Mouse (Mus musculus): Measurements from ENCODE around the gene Ppp1r16b. TPM values are rescaled to one million over a fixed set of nuclear protein-coding genes. Genes with fewer than 3 reads are reported as not detected.

Ppp1r16b gene
- polyA plus RNA-seq, 1 experiment from 2014 or later = 33.3 TPM

DNA sequence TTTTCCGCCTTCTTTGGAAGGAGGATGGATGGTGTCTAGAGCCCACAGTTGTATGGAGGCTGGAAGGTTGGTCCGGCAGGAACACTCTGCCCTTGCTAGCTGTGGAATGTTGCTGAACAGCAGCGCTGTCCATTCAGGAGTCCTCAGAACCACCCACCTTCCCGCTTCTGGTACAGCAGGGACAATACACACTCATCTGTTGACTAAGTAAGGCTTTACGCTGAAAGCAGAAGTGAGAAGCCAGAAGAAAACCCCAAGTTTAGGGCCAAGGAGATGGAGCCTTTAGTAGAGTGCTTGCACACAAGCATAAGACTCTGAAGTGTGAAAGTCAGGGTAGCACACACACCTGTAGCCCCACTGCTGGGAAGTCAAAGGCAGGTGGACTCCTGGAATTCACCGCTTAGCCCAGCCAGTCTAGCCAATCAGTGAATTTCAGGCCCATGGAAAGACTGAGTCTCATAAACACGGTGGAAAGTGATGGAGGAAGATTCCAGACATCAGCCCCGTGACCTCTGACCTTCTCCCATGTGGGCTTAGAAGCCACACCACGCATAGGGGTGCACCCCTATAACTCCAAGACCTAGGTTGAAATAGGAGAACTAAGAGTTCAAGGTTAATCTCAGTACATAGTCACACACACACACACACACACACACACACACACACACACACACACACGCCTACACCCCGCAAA is 17.3 kb downstream of the Ppp1r16b start:
- 65% methylated on average over 11 of the region's 11 CpGs for WGBS
- Histone ChIP-seq H3K36me3 (ENCODE audit: control insufficient read depth, insufficient read depth) (no peaks in the 10 kb centered on the region), H3K4me1 (replicated peaks; ENCODE audit: control insufficient read depth, insufficient read depth, low read length) (peaks cover 25% of the 10 kb centered on the region), H3K9ac (replicated peaks; ENCODE audit: low read depth, low read length) (no peak overlapping the region), H3K27ac (ENCODE audit: low read length) (no peak overlapping the region), H3K4me2 (ENCODE audit: low read length) (no peak overlapping the region), H3K27me3 (replicated peaks; ENCODE audit: control insufficient read depth, insufficient read depth, low read length) (no peaks in the 10 kb centered on the region), H3K4me3 (replicated peaks; ENCODE audit: low read length) (no peak overlapping the region), H3K9me3 (ENCODE audit: control insufficient read depth, low read length) (no peaks in the 10 kb centered on the region)
- no peak for ATAC-seq

DNA sequence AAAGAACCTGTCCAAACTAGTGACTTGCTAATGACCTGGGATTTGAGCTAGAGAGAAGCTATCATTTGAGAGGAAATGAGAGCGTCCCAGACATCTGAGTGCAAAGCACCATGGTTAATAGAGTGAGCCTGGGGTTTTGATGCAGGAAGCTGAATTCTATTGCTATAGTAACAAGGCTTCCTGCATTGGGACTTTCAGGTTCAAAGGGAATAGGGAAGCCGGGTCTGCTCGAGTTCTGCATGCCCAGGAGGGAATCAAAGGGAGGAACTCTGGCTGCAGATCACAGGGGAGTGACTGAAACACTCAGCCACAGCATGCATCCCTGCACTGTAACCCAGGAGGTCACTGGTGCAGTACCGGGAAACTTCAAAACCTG is 17.8 kb downstream of the Ppp1r16b start:
- 26% methylated on average over 4 of the region's 4 CpGs for WGBS
- Histone ChIP-seq H3K36me3 (ENCODE audit: control insufficient read depth, insufficient read depth) (no peaks in the 10 kb centered on the region), H3K9me3 (ENCODE audit: control insufficient read depth, low read length) (no peaks in the 10 kb centered on the region), H3K9ac (replicated peaks; ENCODE audit: low read depth, low read length) (no peak overlapping the region), H3K4me3 (replicated peaks; ENCODE audit: low read length) (no peak overlapping the region), H3K27me3 (replicated peaks; ENCODE audit: control insufficient read depth, insufficient read depth, low read length) (no peaks in the 10 kb centered on the region), H3K27ac (ENCODE audit: low read length) (no peak overlapping the region), H3K4me1 (replicated peaks; ENCODE audit: control insufficient read depth, insufficient read depth, low read length) (peaks cover 27% of the 10 kb centered on the region), H3K4me2 (ENCODE audit: low read length) (no peak overlapping the region)
- ATAC-seq = no peak

DNA sequence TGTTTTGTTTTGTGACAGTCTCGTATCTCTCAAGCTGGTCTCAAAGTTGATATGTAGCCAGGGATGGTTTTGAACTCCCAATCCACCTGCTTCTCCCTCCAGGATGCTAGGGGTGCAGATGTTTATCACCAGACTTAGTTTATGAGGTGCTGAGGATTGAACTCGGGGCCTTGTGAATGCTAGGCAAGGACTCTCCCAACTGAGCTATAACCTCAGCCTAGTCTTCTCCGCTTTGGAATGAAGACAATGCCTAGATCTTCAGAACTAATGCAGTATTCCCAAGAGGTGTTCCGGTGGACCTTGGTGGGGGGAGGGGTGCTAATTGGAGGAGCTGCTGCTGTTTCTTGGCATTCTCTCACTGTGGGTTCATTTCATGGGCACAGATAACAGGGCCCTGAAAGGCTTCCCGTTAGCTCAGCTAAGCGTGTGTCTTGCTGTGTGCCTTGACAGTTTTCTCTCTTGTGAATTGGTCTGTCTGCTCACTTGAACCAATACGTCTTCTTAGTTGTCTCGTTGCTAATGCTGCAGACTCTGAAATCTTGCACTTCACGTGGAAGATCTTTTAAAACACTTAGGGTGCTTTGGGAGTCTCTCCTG is 19.1 kb downstream of the Ppp1r16b start:
- Histone ChIP-seq H3K27ac (ENCODE audit: low read length) (peak overlapping the region; percentile 58), H3K27me3 (replicated peaks; ENCODE audit: control insufficient read depth, insufficient read depth, low read length) (no peaks in the 10 kb centered on the region), H3K4me3 (replicated peaks; ENCODE audit: low read length) (no peak overlapping the region), H3K36me3 (ENCODE audit: control insufficient read depth, insufficient read depth) (no peaks in the 10 kb centered on the region), H3K4me2 (ENCODE audit: low read length) (no peak overlapping the region), H3K9me3 (ENCODE audit: control insufficient read depth, low read length) (no peaks in the 10 kb centered on the region), H3K9ac (replicated peaks; ENCODE audit: low read depth, low read length) (no peak overlapping the region), H3K4me1 (replicated peaks; ENCODE audit: control insufficient read depth, insufficient read depth, low read length) (peaks cover 34% of the 10 kb centered on the region)
- ATAC-seq = peak; percentile 25; the same call in 1 of the 2 replicates
- WGBS = 32% methylated on average over 9 of the region's 9 CpGs

DNA sequence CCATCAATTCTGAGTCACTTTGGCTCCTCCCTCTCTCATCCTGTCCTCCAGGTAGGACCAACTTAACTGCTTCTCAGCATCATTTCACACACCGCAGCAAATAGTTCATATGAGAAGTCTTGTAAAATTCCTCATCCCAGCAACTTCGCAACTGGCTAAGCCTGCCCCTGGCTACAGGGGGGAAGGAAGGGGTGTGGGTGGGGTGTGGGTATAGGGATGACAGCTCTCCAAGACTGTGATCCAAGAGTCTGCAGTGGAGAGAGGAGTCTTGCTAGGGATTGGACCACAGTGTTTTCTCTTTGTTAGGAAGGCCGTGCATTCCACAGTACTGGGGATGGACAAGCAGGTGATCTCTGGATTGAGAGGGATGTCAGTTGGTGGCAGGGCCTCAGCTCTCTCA is 19.7 kb downstream of the Ppp1r16b start:
- H3K27me3 ChIP-seq (replicated peaks; ENCODE audit: control insufficient read depth, insufficient read depth, low read length) = no peaks in the 10 kb centered on the region
- no peak overlapping the region for H3K4me2 ChIP-seq (ENCODE audit: low read length)
- no peaks in the 10 kb centered on the region for H3K36me3 ChIP-seq (ENCODE audit: control insufficient read depth, insufficient read depth)
- H3K9me3 ChIP-seq (ENCODE audit: control insufficient read depth, low read length) = no peaks in the 10 kb centered on the region
- H3K4me1 ChIP-seq (replicated peaks; ENCODE audit: control insufficient read depth, insufficient read depth, low read length) = peaks cover 38% of the 10 kb centered on the region
- H3K4me3 ChIP-seq (replicated peaks; ENCODE audit: low read length) = no peak overlapping the region
- H3K9ac ChIP-seq (replicated peaks; ENCODE audit: low read depth, low read length) = no peak overlapping the region
- WGBS = 84% methylated on average over 3 of the region's 3 CpGs
- 0 out of 2 replicates have a peak, but pooled peaks have one; percentile 16 for ATAC-seq
- H3K27ac ChIP-seq (ENCODE audit: low read length) = no peak overlapping the region

DNA sequence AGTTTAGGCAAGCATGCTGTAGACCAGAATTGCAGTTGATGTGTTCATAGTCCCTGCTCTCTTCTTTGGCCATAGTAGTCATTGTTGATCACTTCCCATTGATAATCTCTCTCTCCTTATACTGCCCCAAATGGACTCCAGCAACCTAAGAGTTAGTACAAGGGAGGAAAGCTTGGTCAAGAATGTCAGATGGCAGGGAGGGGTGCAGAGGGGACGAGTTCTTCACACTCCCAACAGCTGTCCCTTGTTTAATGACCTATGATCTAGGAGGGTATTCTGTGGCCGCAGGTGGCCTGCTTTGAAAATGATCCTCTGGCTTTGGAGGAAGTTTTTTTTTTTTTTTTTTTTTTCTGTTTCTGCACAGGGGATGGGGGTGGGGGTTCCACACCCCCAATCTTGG is 21.2 kb downstream of the Ppp1r16b start:
- Histone ChIP-seq H3K36me3 (ENCODE audit: control insufficient read depth, insufficient read depth) (no peaks in the 10 kb centered on the region), H3K4me2 (ENCODE audit: low read length) (no peak overlapping the region), H3K4me1 (replicated peaks; ENCODE audit: control insufficient read depth, insufficient read depth, low read length) (peaks cover 42% of the 10 kb centered on the region), H3K9me3 (ENCODE audit: control insufficient read depth, low read length) (no peaks in the 10 kb centered on the region), H3K27ac (ENCODE audit: low read length) (no peak overlapping the region), H3K9ac (replicated peaks; ENCODE audit: low read depth, low read length) (no peak overlapping the region), H3K27me3 (replicated peaks; ENCODE audit: control insufficient read depth, insufficient read depth, low read length) (no peaks in the 10 kb centered on the region), H3K4me3 (replicated peaks; ENCODE audit: low read length) (no peak overlapping the region)
- whole genome bisulfite sequencing = 69% methylated on average over 2 of the region's 2 CpGs
- ATAC-seq = no peak

DNA sequence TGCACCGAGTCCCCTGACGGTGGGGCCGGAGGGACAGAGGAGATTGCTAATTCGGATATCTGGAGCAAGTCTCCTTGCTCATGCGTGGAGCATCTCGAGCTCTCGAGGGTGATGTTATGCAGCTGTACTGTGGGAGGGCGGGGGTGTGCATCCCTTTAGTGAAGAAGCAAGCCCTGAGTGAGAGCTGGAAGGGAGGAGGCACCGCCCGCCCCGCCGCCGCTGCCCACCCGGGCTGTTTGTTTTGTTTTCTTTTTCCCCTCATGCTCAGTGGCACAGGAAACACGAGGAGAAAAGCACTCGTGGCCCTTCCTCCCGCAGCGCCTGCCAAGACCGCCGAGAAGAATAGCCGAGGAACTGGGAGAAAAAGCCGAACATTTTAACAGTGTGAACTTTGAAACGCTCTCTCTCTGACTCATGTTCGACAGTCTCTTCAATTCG is 22.6 kb downstream of the Ppp1r16b start:
- Histone ChIP-seq H3K9me3 (ENCODE audit: control insufficient read depth, low read length) (no peaks in the 10 kb centered on the region), H3K4me3 (replicated peaks; ENCODE audit: low read length) (no peak overlapping the region), H3K9ac (replicated peaks; ENCODE audit: low read depth, low read length) (no peak overlapping the region), H3K27me3 (replicated peaks; ENCODE audit: control insufficient read depth, insufficient read depth, low read length) (no peaks in the 10 kb centered on the region), H3K36me3 (ENCODE audit: control insufficient read depth, insufficient read depth) (no peaks in the 10 kb centered on the region), H3K27ac (ENCODE audit: low read length) (no peak overlapping the region), H3K4me2 (ENCODE audit: low read length) (peak overlapping the region; percentile 27), H3K4me1 (replicated peaks; ENCODE audit: control insufficient read depth, insufficient read depth, low read length) (peaks cover 35% of the 10 kb centered on the region)
- WGBS = 29% methylated on average over 25 of the region's 25 CpGs
- no peak for ATAC-seq

DNA sequence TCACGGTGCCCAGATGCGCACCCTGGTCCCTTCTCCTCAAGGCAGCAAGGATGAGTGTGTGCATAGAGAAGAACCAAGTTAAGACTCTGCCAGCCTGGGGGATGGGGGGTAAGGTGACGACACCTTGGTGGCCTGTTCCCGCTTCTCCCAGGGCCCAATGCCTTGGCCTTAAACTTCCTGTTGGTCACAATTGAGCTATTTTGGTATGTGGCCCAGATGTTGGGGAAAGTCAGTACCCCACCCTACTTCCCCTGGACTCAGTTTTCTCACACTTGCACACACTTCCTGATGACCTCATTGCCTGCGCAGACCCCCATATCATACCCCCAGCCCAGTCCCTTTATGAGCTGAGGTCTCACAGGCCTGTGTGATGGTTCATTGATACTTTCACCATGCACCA is 23.9 kb downstream of the Ppp1r16b start:
- H3K36me3 ChIP-seq (ENCODE audit: control insufficient read depth, insufficient read depth) = no peaks in the 10 kb centered on the region
- H3K9ac ChIP-seq (replicated peaks; ENCODE audit: low read depth, low read length) = no peak overlapping the region
- no peak overlapping the region for H3K4me2 ChIP-seq (ENCODE audit: low read length)
- no peaks in the 10 kb centered on the region for H3K9me3 ChIP-seq (ENCODE audit: control insufficient read depth, low read length)
- H3K4me3 ChIP-seq (replicated peaks; ENCODE audit: low read length) = no peak overlapping the region
- ATAC-seq = no peak
- peaks cover 34% of the 10 kb centered on the region for H3K4me1 ChIP-seq (replicated peaks; ENCODE audit: control insufficient read depth, insufficient read depth, low read length)
- H3K27me3 ChIP-seq (replicated peaks; ENCODE audit: control insufficient read depth, insufficient read depth, low read length) = no peaks in the 10 kb centered on the region
- H3K27ac ChIP-seq (ENCODE audit: low read length) = no peak overlapping the region; the same call in 1 of the 2 replicates
- WGBS = 93% methylated on average over 5 of the region's 5 CpGs

DNA sequence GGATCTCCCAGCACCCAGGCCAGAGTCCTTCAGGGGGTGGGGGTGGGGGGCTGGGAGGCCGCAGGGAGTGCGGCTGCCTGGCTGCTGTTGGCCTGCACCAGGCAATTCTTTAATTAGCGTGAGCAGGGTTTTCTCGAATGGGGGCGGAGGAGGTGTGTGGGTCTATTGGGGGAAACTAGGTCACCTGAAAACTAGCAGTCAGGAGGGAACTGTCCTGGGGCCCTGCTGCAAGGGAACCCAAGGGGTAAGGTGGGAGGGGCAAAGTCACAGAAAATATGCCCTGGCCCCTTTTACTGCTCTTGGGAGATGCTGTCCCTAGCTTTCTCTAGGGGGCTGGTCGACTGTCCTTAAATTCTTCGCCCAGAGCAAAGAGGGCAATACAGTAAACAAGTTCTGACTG is 24.4 kb downstream of the Ppp1r16b start:
- H3K9ac ChIP-seq (replicated peaks; ENCODE audit: low read depth, low read length) = no peak overlapping the region
- 51% methylated on average over 7 of the region's 7 CpGs for WGBS

DNA sequence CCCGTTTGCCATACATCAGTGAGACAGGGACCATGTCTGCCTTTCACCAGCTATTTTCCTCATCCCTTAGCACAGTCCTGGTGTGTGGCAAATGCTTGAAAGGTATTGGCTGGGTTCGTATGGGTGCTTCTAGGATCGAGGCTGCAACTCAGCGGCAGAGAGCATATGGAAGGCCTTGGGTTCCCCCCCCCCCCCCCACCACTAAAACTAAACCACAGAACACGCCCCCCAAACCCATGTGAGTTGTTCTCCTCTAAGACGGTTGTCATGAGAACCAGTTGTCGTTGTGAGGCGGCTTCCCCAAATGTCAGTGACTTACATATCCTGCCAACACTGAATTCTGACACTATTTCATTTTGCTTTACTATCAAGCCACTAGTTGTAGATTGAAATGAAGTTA is 24.9 kb downstream of the Ppp1r16b start:
- no peak overlapping the region for H3K4me2 ChIP-seq (ENCODE audit: low read length)
- H3K36me3 ChIP-seq (ENCODE audit: control insufficient read depth, insufficient read depth) = no peaks in the 10 kb centered on the region
- no peak overlapping the region for H3K4me3 ChIP-seq (replicated peaks; ENCODE audit: low read length)
- peak overlapping the region; percentile 74 for H3K27ac ChIP-seq (ENCODE audit: low read length)
- peaks cover 25% of the 10 kb centered on the region for H3K4me1 ChIP-seq (replicated peaks; ENCODE audit: control insufficient read depth, insufficient read depth, low read length)
- 53% methylated on average over 8 of the region's 8 CpGs for WGBS
- ATAC-seq = peak; percentile 49
- no peak overlapping the region for H3K9ac ChIP-seq (replicated peaks; ENCODE audit: low read depth, low read length)
- no peaks in the 10 kb centered on the region for H3K27me3 ChIP-seq (replicated peaks; ENCODE audit: control insufficient read depth, insufficient read depth, low read length)
- H3K9me3 ChIP-seq (ENCODE audit: control insufficient read depth, low read length) = no peaks in the 10 kb centered on the region

More for the DNA sequence above, 24.4 kb downstream of the Ppp1r16b start:
- Histone ChIP-seq H3K4me2 (ENCODE audit: low read length) (no peak overlapping the region), H3K27me3 (replicated peaks; ENCODE audit: control insufficient read depth, insufficient read depth, low read length) (no peaks in the 10 kb centered on the region), H3K27ac (ENCODE audit: low read length) (peak overlapping the region; percentile 74), H3K4me1 (replicated peaks; ENCODE audit: control insufficient read depth, insufficient read depth, low read length) (peaks cover 29% of the 10 kb centered on the region), H3K9me3 (ENCODE audit: control insufficient read depth, low read length) (no peaks in the 10 kb centered on the region), H3K4me3 (replicated peaks; ENCODE audit: low read length) (no peak overlapping the region), H3K36me3 (ENCODE audit: control insufficient read depth, insufficient read depth) (no peaks in the 10 kb centered on the region)
- ATAC-seq = no peak

All from forebrain, embryonic 16.5 days (tissue).